Mouse (Mus musculus): ENCODE data around the gene Krtap13-1.
"Not testable (repeated sequence)": the region's sequence is repeated elsewhere in the genome, so short reads cannot be mapped to it uniquely, and the experiment has no call there.

The Krtap13-1 gene

GRCm38 (mm10) chr16:88728812-88729275 lies at the start of gene Krtap13-1:
TSS of gene Krtap13-1 (plus strand) at chr16:88728862.
- peak; percentile 19 for DNase-seq

- DNase-seq, result no peak
Measured at GRCm38 (mm10) chr16:88679099-88679498, 49.6 kb upstream of the Krtap13-1 start.

GRCm38 (mm10) chr16:88681282-88681681 lies 47.4 kb upstream of the Krtap13-1 start:
- no peak for DNase-seq

- no peak for DNase-seq
Measured at GRCm38 (mm10) chr16:88696256-88696655, 32.4 kb upstream of the Krtap13-1 start.

- DNase-seq, result no peak
Measured at GRCm38 (mm10) chr16:88701072-88701864, 27.4 kb upstream of the Krtap13-1 start.

- DNase-seq, result peak; percentile 17
Measured at GRCm38 (mm10) chr16:88707496-88708012, 21.1 kb upstream of the Krtap13-1 start, which contains the start of gene 2310061N02Rik. TSS of gene 2310061N02Rik (minus strand) at chr16:88707962.

GRCm38 (mm10) chr16:88710757-88711156 lies 17.9 kb upstream of the Krtap13-1 start:
- no peak for DNase-seq

- DNase-seq, result no peak
Measured at GRCm38 (mm10) chr16:88711245-88711644, 17.4 kb upstream of the Krtap13-1 start.

- DNase-seq, result no peak
Measured at GRCm38 (mm10) chr16:88716549-88716948, 12.1 kb upstream of the Krtap13-1 start.

GRCm38 (mm10) chr16:88720031-88720430 lies 8.6 kb upstream of the Krtap13-1 start:
- no peak for DNase-seq

GRCm38 (mm10) chr16:88735391-88735790 lies 6.7 kb downstream of the Krtap13-1 start:
- no peak for DNase-seq

GRCm38 (mm10) chr16:88744750-88745340 lies 16.2 kb downstream of the Krtap13-1 start:
- no peak for DNase-seq

GRCm38 (mm10) chr16:88747943-88748342 lies 19.3 kb downstream of the Krtap13-1 start:
- no peak for DNase-seq

- DNase-seq, result not testable (repeated sequence)
Measured at GRCm38 (mm10) chr16:88751535-88751934, 22.9 kb downstream of the Krtap13-1 start, which contains the start of gene Krtap13. TSS of gene Krtap13 (minus strand) at chr16:88751635.

- not testable (repeated sequence) for DNase-seq
Measured at GRCm38 (mm10) chr16:88758547-88758946, 29.9 kb downstream of the Krtap13-1 start, which contains the start of gene 2310034C09Rik. TSS of gene 2310034C09Rik (plus strand) at chr16:88758847.

- DNase-seq, result no peak
Measured at GRCm38 (mm10) chr16:88774106-88774505, 45.4 kb downstream of the Krtap13-1 start, which contains the start of gene 2310057N15Rik. TSS of gene 2310057N15Rik (minus strand) at chr16:88774206.

- DNase-seq, result no peak
Measured at GRCm38 (mm10) chr16:88777596-88777995, 48.9 kb downstream of the Krtap13-1 start, which contains the start of gene Gm5965. TSS of gene Gm5965 (plus strand) at chr16:88777896.

Data from cerebellum, adult 11-12 months (tissue).